Mouse (Mus musculus) thymus, postnatal 0 days (tissue): Measurements from ENCODE around the gene Platr17. TPM values are rescaled to one million over a fixed set of nuclear protein-coding genes. Genes with fewer than 3 reads are reported as not detected.
"Not testable (repeated sequence)": the region's sequence is repeated elsewhere in the genome, so short reads cannot be mapped to it uniquely, and the experiment has no call there.

ENCODE experiments used
- DNase-seq: peaks from one replicate; pipeline ENCODE4 v3.0.0-alpha.2; 2015; ENCODE audit warnings: low spot score
- polyA plus RNA-seq: library from polyadenylated mRNA; unstranded; fragments of >200 nt; fragmentation: Nextera tagmentation; extraction: Ambion mirVana; gene quantifications from 2 replicates; pipeline ENCODE4 v1.2.1, GENCODE M21; 2015

The Platr17 gene
- polyA plus RNA-seq: 1.6 and 1.9 TPM in 2 replicates

DNA sequence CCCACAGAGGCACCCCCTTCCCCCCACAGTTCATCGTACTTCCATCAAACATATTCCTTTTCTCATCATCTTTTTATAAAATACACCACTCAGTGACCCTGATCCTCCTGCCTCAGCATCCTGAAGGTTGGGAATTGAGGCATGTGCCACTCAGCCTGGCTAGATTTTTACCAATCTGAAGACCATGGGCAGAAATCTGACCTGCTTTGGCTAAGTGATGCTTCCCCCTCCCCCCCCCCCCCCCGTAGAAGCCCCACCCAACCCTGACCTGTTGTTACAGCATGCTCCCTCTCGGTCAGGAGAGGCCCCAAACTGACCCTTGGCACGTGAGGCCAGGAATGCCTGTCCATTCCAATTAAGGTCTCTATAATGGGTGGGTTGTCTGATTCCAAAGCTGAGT lies at the start of gene Platr17:
Gene Platr17 (plus strand): TSS at position 301 of the 400 bp plus-strand sequence.
- not testable (repeated sequence) for DNase-seq

DNA sequence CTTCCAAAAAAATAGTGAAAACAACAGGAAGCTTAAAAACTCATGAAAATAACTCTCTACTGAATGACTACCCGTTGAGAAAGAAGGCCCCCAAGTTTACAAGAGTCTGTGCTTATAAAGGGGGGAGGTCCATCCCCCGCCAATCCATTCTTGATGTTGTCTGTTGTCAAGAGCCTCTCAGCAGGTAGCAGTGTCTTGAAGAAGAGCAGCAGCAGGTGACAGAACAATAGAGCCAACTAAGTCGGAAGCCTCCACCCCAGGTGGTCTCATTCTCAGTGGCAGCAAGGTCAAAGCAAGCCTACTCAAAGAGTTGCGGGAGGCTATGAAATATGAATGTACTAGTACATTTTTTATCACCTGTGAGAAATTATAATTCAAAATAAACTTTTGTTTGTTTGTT lies 47.1 kb upstream of the Platr17 start:
- no peak for DNase-seq

GRCm38 (mm10) chr17:33865330-33866030 lies 39.5 kb upstream of the Platr17 start:
- DNase-seq: peak; percentile 83

GRCm38 (mm10) chr17:33873537-33873936 lies 31.4 kb upstream of the Platr17 start, which contains the start of gene Gm7029:
Gene Gm7029 (plus strand): TSS chr17:33873837.
- DNase-seq: not testable (repeated sequence)

GRCm38 (mm10) chr17:33874411-33874810 lies 30.5 kb upstream of the Platr17 start:
- DNase-seq: no peak

DNA sequence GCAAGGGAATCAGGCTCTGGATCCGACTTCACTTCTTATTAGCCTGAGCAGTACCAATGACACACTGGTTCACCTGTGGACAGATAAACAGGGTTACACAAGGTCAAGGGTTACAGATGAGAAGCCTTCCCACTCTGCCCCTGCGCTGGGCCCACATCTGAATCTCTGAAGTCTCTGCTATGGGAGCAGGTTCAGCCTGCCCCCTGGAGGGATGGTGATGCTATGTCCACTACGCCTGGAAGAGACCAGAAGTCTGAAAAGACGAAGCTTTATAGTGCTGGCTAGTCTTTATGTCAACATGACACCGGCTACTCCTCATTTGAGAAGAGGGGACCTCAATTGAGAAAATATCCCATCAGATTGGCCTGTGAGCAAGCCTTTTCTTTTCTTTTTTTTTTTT lies 29.1 kb upstream of the Platr17 start:
- DNase-seq: not testable (repeated sequence)

DNA sequence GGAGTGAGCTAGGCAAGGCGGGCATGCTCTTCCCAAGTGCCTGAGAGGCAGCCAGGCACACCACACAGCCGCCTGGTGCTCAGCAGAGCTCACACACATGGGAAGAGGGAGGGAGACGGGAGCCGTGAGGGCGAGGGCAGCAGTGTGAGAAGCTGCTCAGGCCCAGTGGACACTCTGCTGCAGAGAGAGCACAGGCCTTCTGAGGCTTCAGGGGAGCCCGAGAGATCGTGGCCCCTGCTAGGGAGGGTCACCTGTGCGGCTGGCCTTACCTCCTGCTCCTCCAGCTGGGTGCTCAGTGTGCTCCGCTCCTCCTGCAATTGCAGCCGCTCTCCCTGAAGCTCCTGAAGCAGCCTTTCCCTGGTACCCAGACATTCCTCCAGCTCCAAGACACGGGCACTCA lies 20.6 kb upstream of the Platr17 start:
- DNase-seq: not testable (repeated sequence)

DNA sequence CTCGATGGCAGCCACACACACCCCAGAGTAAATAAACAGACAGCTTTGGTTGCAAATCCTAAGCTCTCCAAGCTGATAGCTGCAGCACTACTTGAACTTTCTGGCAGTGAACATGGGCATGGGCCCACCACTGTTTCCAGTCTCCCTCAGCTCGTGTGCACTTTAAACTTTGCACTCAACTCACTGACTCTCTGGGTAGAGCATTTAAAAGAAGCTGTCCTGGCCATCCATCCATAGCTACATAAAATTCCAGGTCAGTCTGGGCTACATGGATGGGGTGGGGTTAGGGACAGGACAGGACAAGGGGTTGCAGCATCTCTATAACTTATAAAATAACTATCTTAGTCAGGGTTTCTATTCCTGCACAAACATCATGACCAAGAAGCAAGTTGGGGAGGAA lies 17.1 kb upstream of the Platr17 start:
- not testable (repeated sequence) for DNase-seq

- not testable (repeated sequence) for DNase-seq
Observed at GRCm38 (mm10) chr17:33888230-33888629, 16.7 kb upstream of the Platr17 start.

DNA sequence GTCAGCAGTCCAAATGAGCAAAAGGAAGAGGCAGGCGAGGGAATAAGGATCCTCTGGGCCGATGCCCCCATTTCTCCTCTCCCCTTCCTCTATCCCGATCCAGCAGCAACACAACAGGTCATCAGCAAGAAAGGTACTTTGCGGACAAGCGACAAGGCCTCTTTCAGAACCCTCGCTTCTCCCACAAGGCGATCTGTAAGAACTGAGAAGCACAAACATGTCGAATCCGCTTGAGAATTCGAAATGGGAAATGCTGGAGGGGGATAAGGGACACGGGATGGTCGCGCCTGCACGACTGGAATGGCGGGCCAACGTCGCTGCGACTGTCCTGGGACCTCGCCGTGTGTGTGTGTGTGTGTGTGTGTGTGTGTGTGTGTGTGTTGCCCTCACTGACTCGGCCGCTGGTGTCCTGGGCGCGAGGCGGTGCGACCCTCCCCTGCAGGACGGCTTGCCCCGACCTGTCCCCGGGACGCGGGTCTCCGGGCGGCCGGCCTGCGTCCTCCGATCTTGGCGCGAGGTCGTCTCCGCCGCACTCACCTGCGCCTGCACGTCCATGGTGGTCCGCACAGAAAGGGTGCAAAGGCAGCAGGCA lies 14.9 kb upstream of the Platr17 start:
- DNase-seq: peak; percentile 2

- peak; percentile 100 for DNase-seq
Observed at GRCm38 (mm10) chr17:33890533-33891059, 14.3 kb upstream of the Platr17 start, which contains the start of gene Kifc1. Gene Kifc1 (minus strand): TSS chr17:33890661.

GRCm38 (mm10) chr17:33891357-33891756 lies 13.6 kb upstream of the Platr17 start:
- DNase-seq: no peak

DNA sequence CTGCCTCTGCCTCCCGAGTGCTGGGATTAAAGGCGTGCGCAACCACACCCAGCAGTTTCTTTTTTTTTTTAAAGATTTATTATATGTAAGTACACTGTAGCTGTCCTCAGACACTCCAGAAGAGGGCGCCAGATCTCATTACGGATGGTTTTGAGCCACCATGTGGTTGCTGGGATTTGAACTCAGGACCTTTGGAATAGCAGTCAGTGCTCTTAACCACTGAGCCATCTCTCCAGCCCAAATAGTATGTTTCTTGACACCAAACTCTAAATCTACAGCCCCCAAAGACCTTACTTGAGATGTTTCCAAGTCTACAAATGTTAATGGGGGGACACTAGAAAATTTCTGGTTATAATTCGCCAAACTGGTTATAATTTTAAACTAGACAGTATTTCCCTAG lies 13.0 kb upstream of the Platr17 start:
- not testable (repeated sequence) for DNase-seq

DNA sequence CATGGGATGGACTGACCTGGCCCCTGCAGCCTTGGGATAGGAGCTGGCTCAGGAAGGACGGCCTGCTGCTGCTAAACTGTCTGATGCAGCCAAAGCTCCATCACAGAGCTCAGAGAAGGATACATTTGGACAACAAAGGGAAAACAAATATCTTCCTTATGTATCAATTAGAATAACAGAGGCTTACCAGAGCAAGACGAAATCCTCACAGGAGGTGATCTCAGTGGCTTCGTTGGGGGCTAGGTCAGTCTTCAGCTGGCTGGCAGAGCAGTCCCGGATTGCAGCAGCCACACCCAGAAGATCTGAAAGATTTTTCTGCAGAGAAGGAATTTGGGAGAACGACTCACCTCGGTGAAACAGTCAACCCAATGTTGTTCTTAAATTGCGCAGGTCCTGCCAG lies 12.5 kb upstream of the Platr17 start:
- no peak for DNase-seq

- not testable (repeated sequence) for DNase-seq
Observed at GRCm38 (mm10) chr17:33893011-33893410, 11.9 kb upstream of the Platr17 start.

DNA sequence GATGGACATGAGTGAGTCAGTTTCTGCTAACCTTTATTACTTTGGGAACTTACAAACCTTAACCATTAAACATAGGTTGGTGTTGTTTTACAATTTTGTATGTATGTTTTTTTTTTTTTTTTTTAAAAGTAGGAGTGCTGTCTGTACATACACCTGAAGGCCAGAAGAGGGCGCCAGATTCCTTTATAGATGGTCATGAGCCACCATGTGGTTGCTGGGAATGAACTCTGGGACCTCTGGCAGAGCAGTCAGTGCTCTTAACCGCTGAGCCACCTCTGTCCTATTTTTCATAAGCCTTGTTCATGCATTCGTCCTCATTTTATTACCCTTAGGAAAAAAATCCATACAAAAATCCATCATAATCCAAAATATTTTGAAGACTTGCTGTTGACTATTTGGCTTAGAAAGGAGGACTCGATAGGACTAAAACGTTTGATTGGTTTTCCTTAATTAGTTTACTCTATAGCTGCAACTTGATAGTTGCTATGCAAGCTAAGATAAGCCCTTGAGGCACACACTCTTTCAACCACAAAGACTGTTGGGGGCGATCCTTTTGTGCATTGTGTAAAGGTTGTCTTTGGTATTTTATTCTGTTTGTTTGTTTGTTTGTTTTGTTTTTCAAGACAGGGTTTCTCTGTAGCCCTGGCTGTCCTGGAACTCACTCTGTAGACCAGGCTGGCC lies 7.7 kb upstream of the Platr17 start:
- peak; percentile 73 for DNase-seq

DNA sequence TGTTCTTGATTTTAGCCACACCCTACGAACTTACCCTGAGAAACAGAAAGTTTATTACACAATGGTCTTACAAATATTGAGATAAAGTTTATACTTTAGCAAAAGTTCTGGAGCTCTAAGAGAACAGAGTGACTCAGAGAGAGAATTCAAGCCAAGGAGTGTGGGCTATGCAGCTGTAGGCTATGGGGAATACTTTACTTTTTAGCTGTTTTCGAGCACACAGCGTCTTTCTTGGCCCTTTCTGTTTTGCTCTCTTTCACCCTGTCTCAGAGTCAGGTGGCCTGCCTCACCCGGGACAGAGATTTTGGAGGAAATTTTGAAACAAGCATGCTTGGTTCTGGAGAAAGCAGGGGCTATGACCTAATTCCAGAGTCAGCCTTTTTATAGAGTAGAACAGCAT lies 6.7 kb upstream of the Platr17 start:
- DNase-seq: not testable (repeated sequence)

GRCm38 (mm10) chr17:33899642-33900041 lies 5.3 kb upstream of the Platr17 start:
- DNase-seq: no peak

DNA sequence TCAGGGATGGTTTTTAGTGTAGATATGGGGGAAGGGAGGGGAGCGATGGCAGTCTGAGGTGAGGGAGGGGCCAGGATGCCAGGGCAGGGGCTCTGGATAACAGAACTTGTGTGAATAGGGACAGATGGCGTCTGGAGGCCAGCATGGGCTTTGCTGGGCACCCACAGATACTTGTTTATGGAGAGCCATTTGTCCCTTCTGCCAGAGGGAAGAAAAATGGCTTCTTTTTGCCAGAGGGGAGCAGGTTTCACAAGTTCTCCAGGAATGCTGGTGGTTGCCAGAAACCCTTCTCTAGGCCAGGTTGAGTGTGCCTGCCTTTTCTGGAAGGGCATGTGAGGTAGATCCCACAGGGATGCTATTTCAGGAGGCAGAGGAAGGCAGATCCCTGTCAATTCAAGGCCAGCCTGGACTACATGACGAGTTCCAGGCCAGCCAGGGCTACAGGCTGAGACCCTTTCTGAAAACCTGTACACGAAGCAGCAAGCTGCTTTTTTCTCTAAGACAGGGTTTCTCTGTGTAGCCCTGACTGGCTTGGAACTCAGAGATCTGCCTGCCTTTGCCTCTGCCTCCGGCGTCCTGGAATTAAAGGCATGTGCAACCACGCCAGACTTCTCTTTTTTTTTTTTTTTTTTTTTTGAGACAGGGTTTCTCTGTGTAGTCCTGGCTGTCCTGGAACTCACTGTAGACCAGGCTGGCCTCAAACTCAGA lies 4.5 kb upstream of the Platr17 start:
- DNase-seq: no peak

DNA sequence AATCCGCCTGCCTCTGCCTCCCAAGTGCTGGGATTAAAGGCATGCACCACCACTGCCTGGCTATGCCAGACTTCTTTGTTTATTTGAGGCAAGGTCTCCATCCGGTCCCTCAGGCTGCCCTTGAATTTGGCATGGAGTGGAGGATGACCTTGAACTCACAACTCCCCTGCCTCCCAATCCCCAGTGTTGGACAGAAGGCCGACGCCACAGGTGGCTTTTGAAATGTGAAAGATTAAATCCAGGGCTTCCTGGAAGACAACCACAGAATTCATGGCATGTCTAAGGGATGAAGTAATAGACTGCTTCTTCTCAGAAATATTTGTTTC lies 4.0 kb upstream of the Platr17 start:
- no peak for DNase-seq

DNA sequence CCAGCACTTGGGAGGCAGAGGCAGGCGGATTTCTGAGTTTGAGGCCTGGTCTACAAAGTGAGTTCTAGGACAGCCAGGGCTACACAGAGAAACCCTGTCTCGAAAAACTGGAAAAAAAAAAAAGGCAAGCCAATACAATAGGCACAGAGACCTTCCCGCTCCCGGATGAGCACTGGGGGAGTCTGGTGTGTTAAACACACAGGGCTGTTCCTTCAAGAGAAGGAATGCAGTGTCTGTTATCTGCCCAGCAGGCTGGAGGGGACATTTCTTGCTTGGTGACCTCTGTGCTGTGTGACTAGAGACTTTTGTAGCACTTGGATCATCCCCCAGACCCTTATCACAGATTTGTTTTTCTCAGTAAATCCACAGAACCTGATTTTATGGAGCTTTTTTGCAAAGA lies 3.3 kb upstream of the Platr17 start:
- DNase-seq: no peak
